Mouse (Mus musculus) intestine, postnatal 0 days (tissue): ENCODE measurements around the gene Lyrm1. TPM values are rescaled to one million over a fixed set of nuclear protein-coding genes. Genes with fewer than 3 reads are reported as not detected.

ENCODE experiments used
- ATAC-seq: fragments of 200-750 bp; cut with Nextera tagmentation; 2 replicates; pipeline ENCODE4 v1.8.0; 2017; ENCODE audit warnings: mild to moderate bottlenecking, moderate TSS enrichment, moderate library complexity
- H3K27ac ChIP-seq: fragments of 300-500 bp; sonication (generic); 2 replicates; pipeline ENCODE4 v1.5.1; 2014; ENCODE audit warnings: mild to moderate bottlenecking, low read depth, low read length, moderate library complexity
- H3K27me3 ChIP-seq: fragments of 300-500 bp; sonication (generic); replicated peaks from 2 replicates; pipeline ENCODE4 v1.6.1; 2014; ENCODE audit warnings: low read length, mixed read lengths; ENCODE audit not compliant: control insufficient read depth, insufficient read depth
- H3K36me3 ChIP-seq: fragments of 300-500 bp; sonication (generic); 2 replicates; pipeline ENCODE4 v1.6.1; 2014; ENCODE audit warnings: mild to moderate bottlenecking, moderate library complexity; ENCODE audit not compliant: control insufficient read depth, insufficient read depth
- H3K4me1 ChIP-seq: fragments of 300-500 bp; sonication (generic); replicated peaks from 2 replicates; pipeline ENCODE4 v1.6.1; 2014; ENCODE audit warnings: antibody characterized with exemption, low read length, mixed read lengths; ENCODE audit not compliant: control insufficient read depth, insufficient read depth
- H3K4me2 ChIP-seq: fragments of 300-500 bp; sonication (generic); replicated peaks from 2 replicates; pipeline ENCODE4 v1.6.1; 2014; ENCODE audit warnings: low read depth, mild to moderate bottlenecking, moderate library complexity
- H3K4me3 ChIP-seq: fragments of 300-500 bp; sonication (generic); 2 replicates; pipeline ENCODE4 v1.5.1; 2014; ENCODE audit warnings: low read depth, low read length
- H3K9ac ChIP-seq: fragments of 300-500 bp; sonication (generic); 2 replicates; pipeline ENCODE4 v1.6.1; 2014; ENCODE audit warnings: mild to moderate bottlenecking, low read depth, low read length
- H3K9me3 ChIP-seq: fragments of 300-500 bp; sonication (generic); 2 replicates; pipeline ENCODE4 v1.6.1; 2016; ENCODE audit warnings: mixed run types; ENCODE audit not compliant: control insufficient read depth
- CTCF ChIP-seq: sonication (generic); IDR thresholded peaks from 2 replicates; pipeline ENCODE4 v1.5.1; 2016; ENCODE audit warnings: low read depth, mild to moderate bottlenecking, control low read depth, antibody characterized with exemption, moderate library complexity
- WGBS: fragments of 180-500 bp; shearing (Covaris S2); extraction: QIAGEN DNeasy Blood & Tissue Kit; methylation state at CpG from one replicate; pipeline ENCODE4 v1.1.7; 2014; 5-methylcytosine and 5-hydroxymethylcytosine counted together
- polyA plus RNA-seq: library from polyadenylated mRNA; unstranded; fragments of >200 nt; fragmentation: Nextera tagmentation; extraction: Ambion mirVana; gene quantifications from 2 replicates; pipeline ENCODE4 v1.2.1, GENCODE M21; 2015

Lyrm1 gene
- polyA plus RNA-seq, 1 experiment from 2014 or later: 11.8 TPM

DNA sequence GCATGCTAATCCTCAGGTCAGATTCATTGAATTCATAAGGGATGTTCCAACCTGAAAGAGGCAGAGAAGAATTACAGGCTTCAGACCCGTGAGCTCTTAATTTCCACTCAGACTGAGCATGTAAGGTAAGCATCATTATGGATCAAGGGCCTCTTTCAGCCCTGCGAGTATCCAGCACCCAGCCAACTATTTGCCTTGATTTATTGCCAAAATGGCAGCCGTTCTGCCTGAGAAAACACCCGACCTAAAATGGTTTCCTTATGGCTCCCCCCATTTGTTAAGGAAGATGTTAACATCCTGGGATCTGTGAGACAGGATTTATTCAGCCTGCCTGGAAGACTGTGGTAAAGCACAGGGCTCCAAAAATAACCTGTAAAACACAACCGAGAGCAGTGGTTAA, 41.4 kb downstream of the Lyrm1 start:
- H3K9me3 ChIP-seq: no peaks in the 10 kb centered on the region
- H3K36me3 ChIP-seq: no peaks in the 10 kb centered on the region
- WGBS: 65% methylated on average over 5 of the region's 5 CpGs
- H3K27me3 ChIP-seq: no peaks in the 10 kb centered on the region
- TF ChIP-seq CTCF: no peak
- H3K4me2 ChIP-seq: no peak overlapping the region
- H3K27ac ChIP-seq: no peak overlapping the region
- no peak overlapping the region for H3K4me3 ChIP-seq
- H3K9ac ChIP-seq: no peak overlapping the region
- no peak for ATAC-seq
- no peaks in the 10 kb centered on the region for H3K4me1 ChIP-seq

DNA sequence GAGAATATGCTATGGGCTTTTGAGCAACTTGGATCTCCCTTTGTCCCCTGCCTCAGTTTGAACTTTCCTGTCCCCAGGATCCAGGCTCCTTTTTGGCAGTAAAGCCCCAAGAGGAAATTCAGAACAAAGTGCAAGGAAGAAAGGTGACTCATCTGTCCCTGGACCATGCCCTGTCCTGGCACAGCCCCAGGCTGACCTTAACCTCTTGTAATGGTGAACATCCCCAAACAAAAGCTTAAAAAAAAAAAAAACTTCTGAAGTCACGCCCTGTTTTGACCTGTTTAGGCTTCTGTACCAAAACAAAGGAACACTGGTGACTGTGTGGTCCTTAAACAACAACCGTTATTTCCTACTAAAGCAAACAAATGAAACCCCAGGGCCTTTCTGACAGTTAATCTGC, 45.9 kb downstream of the Lyrm1 start:
- H3K36me3 ChIP-seq: no peaks in the 10 kb centered on the region
- no peak for TF ChIP-seq CTCF
- WGBS: 59% methylated on average over 2 of the region's 2 CpGs
- H3K4me3 ChIP-seq: no peak overlapping the region
- no peaks in the 10 kb centered on the region for H3K27me3 ChIP-seq
- H3K9ac ChIP-seq: no peak overlapping the region
- H3K4me1 ChIP-seq: no peaks in the 10 kb centered on the region
- no peak overlapping the region for H3K27ac ChIP-seq
- H3K4me2 ChIP-seq: no peak overlapping the region
- no peaks in the 10 kb centered on the region for H3K9me3 ChIP-seq
- ATAC-seq: no peak

DNA sequence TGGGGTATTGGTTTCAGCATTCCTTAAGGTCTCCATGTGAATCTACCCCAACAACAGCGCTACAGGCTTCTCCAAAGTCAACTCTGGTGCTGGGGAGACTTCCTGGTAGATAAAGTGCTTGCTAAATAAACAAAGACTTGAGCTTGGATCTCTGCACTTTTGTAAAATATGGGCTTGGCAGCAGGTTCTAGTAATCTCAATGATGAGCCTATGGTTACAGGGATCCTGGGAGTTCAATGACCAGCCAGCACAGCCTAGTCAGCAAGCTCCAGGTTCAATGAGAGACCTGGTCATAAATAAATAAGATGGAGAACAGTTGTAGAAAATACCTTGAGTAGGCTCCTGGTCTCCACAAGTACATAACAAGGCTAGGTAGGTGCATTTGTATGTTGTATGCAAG, 58.4 kb downstream of the Lyrm1 start:
- H3K36me3 ChIP-seq: no peaks in the 10 kb centered on the region
- no peaks in the 10 kb centered on the region for H3K9me3 ChIP-seq
- no peak overlapping the region for H3K9ac ChIP-seq
- no peak overlapping the region for H3K4me3 ChIP-seq
- no peak for ATAC-seq
- WGBS: 58% methylated on average over 1 of the region's 1 CpGs
- H3K27ac ChIP-seq: no peak overlapping the region
- H3K4me2 ChIP-seq: no peak overlapping the region
- no peaks in the 10 kb centered on the region for H3K4me1 ChIP-seq
- H3K27me3 ChIP-seq: no peaks in the 10 kb centered on the region
- TF ChIP-seq CTCF: no peak

DNA sequence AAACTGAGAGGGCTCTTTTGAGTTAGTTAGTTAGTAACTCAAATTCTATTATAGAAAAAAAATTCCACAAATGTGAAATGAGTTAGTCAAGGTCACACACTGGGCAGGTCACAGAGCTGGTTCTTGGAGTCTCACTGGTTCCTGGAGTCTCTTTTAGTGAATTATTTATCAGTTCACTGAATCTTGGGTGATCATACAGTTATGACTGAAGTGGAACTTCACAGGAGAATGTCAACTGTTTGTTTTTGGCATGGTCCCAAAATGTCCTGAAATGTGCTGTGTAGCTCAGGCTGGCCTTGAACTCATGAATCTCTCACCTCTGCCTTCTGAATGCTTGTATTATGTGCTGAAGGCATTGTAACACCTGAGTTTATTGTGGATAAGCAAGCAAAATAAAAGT, 61.8 kb downstream of the Lyrm1 start:
- TF ChIP-seq CTCF: no peak
- H3K9me3 ChIP-seq: no peaks in the 10 kb centered on the region
- no peak overlapping the region for H3K9ac ChIP-seq
- no peak for ATAC-seq
- no peak overlapping the region for H3K4me2 ChIP-seq
- H3K36me3 ChIP-seq: no peaks in the 10 kb centered on the region
- no peaks in the 10 kb centered on the region for H3K4me1 ChIP-seq
- H3K4me3 ChIP-seq: no peak overlapping the region
- H3K27ac ChIP-seq: no peak overlapping the region
- H3K27me3 ChIP-seq: no peaks in the 10 kb centered on the region

DNA sequence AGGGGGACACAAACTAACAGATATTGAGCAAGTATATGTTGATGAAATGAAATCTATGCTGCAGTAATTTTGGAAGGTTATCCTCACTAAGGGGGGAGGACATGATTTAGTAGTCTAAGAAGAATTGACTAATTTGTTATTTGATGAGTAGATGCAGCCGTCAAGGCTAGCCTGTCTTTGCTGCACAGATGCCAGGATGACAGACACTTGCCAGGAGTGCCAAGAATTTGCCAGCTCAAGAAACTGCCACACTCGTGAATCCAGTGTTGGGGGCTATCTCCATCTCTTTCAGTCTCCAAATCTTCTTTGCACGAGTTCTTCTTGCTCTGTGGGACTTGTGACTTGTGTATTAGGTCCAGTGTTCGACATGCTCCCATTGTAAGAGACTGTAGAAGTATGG, 63.4 kb downstream of the Lyrm1 start:
- Histone ChIP-seq H3K27ac (no peak overlapping the region), H3K9me3 (no peaks in the 10 kb centered on the region), H3K4me2 (no peak overlapping the region), H3K4me1 (no peaks in the 10 kb centered on the region), H3K4me3 (no peak overlapping the region), H3K36me3 (no peaks in the 10 kb centered on the region), H3K9ac (no peak overlapping the region), H3K27me3 (no peaks in the 10 kb centered on the region)
- no peak for ATAC-seq
- WGBS: 58% methylated on average over 4 of the region's 4 CpGs
- no peak for TF ChIP-seq CTCF

DNA sequence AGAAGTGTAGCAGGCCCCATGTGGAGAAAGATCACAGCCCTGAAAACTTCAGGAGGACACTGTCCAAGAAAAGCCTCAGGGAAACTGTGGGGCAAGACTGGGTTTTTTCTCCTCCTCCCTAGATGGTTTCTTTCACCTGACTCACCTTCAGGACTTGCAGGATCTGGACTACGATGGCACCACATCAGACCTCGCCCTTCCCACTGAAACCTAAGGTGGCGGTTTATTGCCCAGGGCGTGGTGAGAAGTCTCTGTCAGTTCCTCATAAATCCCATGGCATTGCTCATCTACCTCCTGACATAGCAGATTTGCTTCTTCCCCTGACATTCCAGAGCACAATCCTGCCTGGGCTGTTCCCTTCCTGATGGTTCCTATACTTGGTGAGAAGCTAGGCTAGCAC, 63.8 kb downstream of the Lyrm1 start:
- peak; percentile 66 for ATAC-seq
- Histone ChIP-seq H3K27ac (no peak overlapping the region), H3K4me2 (no peak overlapping the region), H3K9me3 (no peaks in the 10 kb centered on the region), H3K4me3 (no peak overlapping the region), H3K36me3 (no peaks in the 10 kb centered on the region), H3K27me3 (no peaks in the 10 kb centered on the region), H3K9ac (no peak overlapping the region), H3K4me1 (no peaks in the 10 kb centered on the region)
- TF ChIP-seq CTCF: no peak
- WGBS: 32% methylated on average over 4 of the region's 4 CpGs

DNA sequence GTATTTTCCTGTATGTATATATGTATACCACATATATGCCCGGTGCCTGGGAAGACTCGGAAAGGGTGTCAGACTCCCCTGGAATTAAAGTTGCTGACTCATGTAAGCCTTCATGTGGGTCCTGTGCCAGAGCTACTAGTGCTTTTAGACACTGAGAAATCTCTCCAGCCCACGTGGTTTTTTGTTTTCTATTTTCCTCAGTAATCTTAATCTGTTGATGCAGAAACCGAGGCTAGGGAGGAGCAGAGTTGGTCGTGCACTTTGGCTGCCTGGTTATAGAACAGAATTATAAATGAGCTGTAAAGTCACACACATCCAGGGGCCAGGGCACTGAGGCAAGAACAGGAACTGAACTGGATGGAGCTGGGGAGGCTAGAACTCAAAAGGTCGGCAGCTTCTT, 64.3 kb downstream of the Lyrm1 start:
- Histone ChIP-seq H3K4me3 (no peak overlapping the region), H3K9me3 (no peaks in the 10 kb centered on the region), H3K27ac (no peak overlapping the region), H3K36me3 (no peaks in the 10 kb centered on the region), H3K4me2 (no peak overlapping the region), H3K9ac (no peak overlapping the region), H3K4me1 (no peaks in the 10 kb centered on the region), H3K27me3 (no peaks in the 10 kb centered on the region)
- no peak for TF ChIP-seq CTCF
- ATAC-seq: no peak
- WGBS: 60% methylated on average over 6 of the region's 6 CpGs
